Mouse (Mus musculus) embryonic fibroblast, embryonic 13.5 days (primary cell): ENCODE measurements around the gene Nlgn1.

Experiments used
- CTCF ChIP-seq: IDR thresholded peaks from 2 replicates; pipeline ENCODE4 v1.5.1; 2011; ENCODE audit warnings: mild to moderate bottlenecking, control low read depth, low read length, moderate library complexity, borderline replicate concordance; ENCODE audit not compliant: insufficient read depth
- POLR2A ChIP-seq: IDR thresholded peaks from 2 replicates; pipeline ENCODE4 v1.6.1; 2011; ENCODE audit warnings: low read depth, mild to moderate bottlenecking, control low read depth, low read length, moderate library complexity

- no peak for TF ChIP-seq POLR2A
- TF ChIP-seq CTCF, result no peak
Observed at GRCm38 (mm10) chr3:25653010-25653409, 679.2 kb downstream of the Nlgn1 start.
